Mouse (Mus musculus): ENCODE results near the gene Abca1.

Abca1 gene

GRCm38 (mm10) chr4:53086636-53087035 is 73.1 kb downstream of the Abca1 start:
- no peak for DNase-seq (ENCODE audit: low spot score in 2 of 2)

DNA sequence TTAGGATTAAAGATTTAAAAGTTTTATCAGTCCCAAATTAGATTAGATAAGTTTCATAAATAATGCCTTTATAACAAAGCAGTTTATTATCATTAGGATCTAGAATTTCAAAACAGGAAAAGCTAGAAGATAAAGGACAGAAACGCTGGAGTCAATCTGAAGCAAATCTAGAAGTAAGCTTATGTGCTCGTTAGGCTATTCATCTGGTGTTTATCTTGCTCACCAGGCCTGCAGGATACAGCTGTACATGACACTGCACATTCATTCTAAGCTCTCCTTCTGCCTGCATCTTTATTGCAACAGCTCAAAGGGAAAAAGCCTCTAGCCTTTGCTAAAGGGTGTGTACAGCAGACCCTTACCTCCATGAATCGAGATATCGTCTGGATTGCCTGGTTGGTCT is 74.1 kb downstream of the Abca1 start:
- no peak for DNase-seq (ENCODE audit: low spot score in 2 of 2)

GRCm38 (mm10) chr4:53083071-53083470 is 76.6 kb downstream of the Abca1 start:
- DNase-seq (ENCODE audit: low spot score in 2 of 2): no peak

- DNase-seq (ENCODE audit: low spot score in 2 of 2): no peak
These were observed 77.2 kb downstream of the Abca1 start for GRCm38 (mm10) chr4:53082451-53082850.

DNA sequence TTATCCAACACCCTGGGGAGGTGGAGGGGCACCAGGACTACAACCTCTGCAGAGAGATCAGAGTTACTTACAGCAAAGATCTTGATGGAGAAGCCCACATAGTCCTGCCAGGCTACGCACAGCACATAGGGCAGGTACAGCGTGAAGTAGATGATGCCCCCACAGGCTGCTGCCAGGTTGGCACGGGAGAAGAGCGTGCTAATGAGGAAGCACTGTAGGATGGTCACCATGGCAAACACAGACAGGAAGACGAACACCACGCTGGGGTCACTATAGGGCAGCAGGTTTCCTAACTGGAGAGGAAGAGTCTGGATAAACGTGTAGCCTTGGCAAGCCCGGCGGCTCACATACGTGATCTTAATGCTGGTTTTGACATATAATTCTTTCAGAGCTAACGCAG is 77.8 kb downstream of the Abca1 start:
- no peak for DNase-seq (ENCODE audit: low spot score in 2 of 2)

DNA sequence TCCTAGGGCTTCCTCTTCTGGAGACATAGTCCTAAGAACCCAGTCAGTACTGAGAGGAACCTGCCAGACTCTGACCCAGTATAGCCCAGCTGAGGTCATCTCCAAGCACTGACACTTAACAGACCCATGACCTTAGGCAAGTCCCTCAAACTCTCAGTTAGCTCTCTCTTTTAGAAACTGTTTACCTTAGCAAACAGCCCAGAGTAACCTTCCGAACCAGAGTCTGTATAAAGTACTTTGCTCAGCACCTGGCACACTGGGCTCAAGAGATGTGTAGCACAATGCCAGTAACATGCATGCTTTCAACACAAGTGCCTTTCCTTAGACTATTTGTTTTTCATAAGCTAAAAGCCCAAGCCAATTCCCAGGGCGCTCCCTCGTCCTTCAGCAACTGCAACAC is 79.4 kb downstream of the Abca1 start:
- DNase-seq (ENCODE audit: low spot score in 2 of 2): no peak

GRCm38 (mm10) chr4:53078793-53079310 is 80.8 kb downstream of the Abca1 start:
- no peak for DNase-seq (ENCODE audit: low spot score in 2 of 2)

GRCm38 (mm10) chr4:53076788-53077350 is 82.8 kb downstream of the Abca1 start:
- DNase-seq (ENCODE audit: low spot score in 2 of 2): no peak

DNA sequence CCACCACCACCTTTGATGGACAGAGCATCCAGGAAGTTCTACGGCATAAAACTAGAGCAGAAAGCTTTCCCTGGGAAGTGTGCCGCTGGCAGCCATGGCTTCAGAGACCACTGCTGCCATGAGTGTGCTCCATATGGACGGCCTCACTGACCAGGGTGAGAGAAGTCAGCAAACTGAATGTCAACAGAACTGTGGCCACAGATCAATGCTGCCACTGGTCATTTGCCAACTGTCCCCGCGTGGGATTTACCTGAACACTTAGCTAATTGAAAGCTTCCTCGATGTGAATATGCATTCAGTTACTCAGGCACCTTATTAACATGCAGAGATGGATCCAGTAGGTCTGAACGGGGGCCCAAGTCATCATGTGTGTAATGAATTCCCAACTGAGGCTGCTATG is 86.7 kb downstream of the Abca1 start:
- no peak for DNase-seq (ENCODE audit: low spot score in 2 of 2)

DNA sequence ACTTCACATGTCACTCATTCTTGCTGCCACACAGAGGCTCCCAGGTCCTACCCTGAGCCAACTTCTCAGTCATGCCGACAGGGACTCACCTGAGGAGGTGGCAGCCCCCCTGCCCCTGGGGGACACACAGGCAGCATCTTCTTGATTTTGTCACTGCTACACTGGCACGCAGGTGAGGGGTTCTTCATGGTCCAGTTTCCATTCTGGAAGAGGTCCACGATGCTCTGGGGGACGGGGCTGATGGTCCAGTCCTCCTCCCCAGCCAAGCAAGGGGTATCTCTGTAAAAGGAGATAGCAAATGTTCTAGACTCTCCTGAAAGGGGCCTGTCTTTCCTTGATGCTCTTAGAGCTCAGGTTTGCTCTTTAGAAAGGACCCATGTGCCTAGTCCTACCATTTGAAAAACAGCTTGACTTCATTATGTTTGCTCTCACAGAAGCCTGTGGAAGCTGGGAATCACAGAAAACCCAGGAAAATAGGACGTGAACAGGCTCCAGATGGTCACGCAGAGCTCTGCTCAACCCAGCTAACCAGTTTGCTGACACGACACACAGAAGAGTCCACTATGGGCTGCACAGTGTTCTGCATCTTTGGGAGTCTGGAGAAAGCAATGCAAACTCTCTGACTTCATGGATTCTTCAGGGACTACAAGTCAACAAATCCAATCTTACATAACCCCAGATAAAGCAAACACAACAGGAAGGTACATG is 97.2 kb downstream of the Abca1 start:
- no peak for DNase-seq (ENCODE audit: low spot score in 2 of 2)

DNA sequence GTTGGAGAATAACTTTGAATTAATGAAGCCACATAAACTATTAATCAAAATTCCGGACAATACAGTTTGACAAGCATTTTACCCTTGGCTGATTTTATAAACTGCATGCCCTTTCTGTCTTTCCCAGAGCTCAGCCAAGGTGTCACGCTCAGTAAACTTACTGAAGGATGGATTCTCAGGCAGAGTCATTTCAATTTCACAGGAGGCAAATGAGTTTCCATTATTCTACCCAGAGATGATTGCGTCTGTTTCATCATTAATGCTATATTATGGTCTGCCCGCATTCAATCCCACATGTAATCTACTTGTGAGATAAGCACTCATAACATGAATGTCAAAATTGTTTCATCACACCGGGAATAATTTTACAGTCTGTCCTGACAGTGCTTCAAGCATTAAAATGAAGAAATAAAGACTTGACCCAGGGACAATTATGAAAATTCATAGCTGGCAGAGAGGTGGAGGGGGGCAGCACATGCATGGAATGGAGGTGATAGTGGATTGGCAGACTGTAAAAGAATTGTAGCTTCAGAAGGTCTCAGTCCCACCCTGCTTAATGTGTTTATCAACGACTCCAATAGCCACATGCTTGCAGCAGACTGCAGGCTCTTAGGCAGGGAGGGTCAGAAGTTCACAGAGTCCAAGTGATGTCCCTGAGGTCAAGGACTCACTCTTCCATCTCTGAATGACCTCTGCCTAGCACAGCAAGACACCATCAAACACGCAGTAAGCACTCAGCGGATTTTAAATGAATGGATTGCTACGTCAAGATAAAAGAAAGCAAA is 113.3 kb downstream of the Abca1 start:
- no peak for DNase-seq (ENCODE audit: low spot score in 2 of 2)

- DNase-seq (ENCODE audit: low spot score in 2 of 2): no peak
These were observed 113.9 kb downstream of the Abca1 start for GRCm38 (mm10) chr4:53045807-53046206.

- no peak for DNase-seq (ENCODE audit: low spot score in 2 of 2)
These were observed 115.9 kb downstream of the Abca1 start for GRCm38 (mm10) chr4:53043819-53044218.

GRCm38 (mm10) chr4:53030326-53030948 is 129.3 kb downstream of the Abca1 start:
- no peak for DNase-seq (ENCODE audit: low spot score in 2 of 2)

DNA sequence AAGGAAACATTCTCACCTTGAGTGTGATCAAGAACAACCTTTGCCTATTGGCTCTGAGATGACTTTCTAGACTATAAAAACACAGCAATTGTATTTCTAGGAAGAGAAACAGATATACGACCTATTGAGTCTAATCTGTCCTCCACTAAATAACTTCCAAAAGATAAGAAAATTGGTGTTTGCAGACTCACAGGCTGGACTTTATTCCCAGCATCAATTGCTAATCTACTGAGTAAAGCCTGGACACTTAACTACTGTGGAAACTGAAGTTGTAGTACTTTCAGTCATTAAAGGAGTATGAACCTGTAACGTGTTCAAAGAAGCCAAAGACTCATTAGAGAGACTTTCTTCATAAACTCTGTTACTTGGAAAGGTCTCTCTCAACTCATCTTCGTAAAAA is 131.9 kb downstream of the Abca1 start:
- DNase-seq (ENCODE audit: low spot score in 2 of 2): no peak

- no peak for DNase-seq (ENCODE audit: low spot score in 2 of 2)
These were observed 135.3 kb downstream of the Abca1 start for GRCm38 (mm10) chr4:53024397-53024796.

DNA sequence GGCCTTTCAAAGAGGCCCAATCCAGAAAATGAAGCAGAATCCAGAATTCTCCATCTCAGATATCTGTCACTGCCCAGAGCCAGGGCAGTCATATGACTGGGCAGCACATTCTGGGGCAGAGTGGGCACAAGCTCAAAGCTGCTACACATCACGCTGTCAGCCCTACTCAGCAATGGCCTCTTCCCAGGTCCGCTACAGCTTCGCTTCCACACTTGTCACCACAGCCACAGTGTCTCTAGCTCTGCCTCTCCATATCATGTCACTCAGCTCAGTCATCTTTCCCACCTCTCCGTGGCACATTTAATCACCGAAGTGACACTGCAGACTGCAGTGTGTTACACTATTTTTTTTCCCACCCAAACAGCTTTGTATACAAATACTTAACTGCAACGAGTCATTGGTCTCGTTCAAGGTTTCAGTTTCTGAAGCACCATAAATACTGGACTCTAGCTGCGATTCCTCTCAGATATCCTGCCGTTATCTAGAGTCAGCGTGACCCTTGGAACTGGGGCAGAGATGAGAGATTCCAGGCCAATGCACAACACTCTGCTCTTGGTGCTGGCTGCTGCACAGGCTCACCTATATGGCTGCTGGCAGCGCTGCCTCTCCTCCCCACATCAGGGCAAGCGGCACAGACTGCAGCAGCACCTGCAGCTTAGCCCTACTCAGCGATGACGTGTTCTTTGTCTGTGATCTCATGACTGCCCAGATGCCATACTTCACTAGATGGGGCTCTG is 136.3 kb downstream of the Abca1 start:
- DNase-seq (ENCODE audit: low spot score in 2 of 2): no peak

DNA sequence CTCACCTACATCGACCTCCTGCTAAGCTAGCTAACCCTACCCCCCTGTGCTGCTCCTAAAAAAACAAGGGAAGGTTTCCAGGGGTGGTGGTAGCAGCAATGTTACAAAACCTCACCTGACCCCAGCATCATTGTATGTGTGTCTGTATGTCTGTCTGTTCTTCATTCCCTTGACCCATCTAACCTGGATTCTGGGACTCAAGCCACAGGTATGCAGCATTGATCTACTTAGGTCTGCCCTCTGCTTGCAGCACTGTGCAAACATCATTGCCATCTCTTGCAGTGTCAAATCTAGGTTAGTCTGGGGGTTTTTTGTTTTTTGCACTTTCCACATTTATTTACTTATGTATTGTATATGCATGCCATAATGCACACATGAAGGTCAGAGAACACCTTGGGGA is 141.3 kb downstream of the Abca1 start:
- DNase-seq (ENCODE audit: low spot score in 2 of 2): no peak

- DNase-seq (ENCODE audit: low spot score in 2 of 2): no peak
These were observed 144.7 kb downstream of the Abca1 start for GRCm38 (mm10) chr4:53015024-53015423.

GRCm38 (mm10) chr4:53014421-53014820 is 145.3 kb downstream of the Abca1 start:
- DNase-seq (ENCODE audit: low spot score in 2 of 2): no peak

DNA sequence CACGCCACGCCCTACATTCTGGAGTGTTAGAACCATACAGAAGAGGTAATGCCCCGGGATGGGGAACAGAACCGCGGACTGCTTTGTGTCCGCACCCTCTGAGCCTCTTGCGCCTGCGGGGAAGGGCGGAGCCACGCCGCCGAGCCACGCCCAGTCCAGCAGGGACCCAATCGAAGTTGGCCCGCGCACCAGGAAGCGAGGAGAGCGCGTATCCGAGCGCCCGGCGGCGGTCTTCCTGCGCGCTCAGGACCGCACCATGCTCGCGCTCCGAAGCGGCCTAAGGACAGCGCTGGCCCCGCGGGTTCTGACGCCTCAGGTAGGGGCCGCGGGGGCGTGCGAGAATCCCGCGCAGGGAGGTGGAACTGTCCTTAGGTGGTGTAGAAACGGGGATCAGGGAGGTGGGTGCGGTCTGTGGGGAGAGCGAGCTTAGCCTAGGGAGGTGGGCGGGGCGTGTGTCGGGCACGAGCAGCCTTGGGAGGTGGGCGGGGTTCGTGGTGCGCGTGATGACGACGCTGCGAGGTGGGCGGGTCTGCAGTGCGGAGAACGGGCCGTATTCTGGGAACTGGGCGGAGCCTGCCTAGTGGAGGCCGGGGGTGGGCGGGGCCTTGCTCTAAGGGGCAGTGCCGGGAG is 147.8 kb downstream of the Abca1 start, which contains the start of gene Nipsnap3b:
Gene Nipsnap3b, plus strand, starts transcription at position 149 of the 630 bp plus-strand sequence.
- DNase-seq (ENCODE audit: low spot score in 2 of 2): peak; percentile 90 to 93
